Mouse (Mus musculus) retina, embryonic 14.5 days (tissue): ENCODE measurements at regions not wholly inside any gene's neighbourhood (a gene's known extent, or its start where the extent isn't known, plus 50 kb on each side); places are given as distances from the start of the nearest gene placed in this dataset.

Experiments
- DNase-seq: peaks from one replicate; pipeline ENCODE4 v3.0.0-alpha.2; 2015; ENCODE audit warnings: low spot score

- no peak for DNase-seq
These were observed 882.9 kb upstream of the Lrrn3 start for GRCm38 (mm10) chr12:42369029-42369577.

GRCm38 (mm10) chr12:42338996-42339680 is 852.9 kb upstream of the Lrrn3 start:
- peak; percentile 78 for DNase-seq

- DNase-seq = no peak
These were observed 820.2 kb upstream of the Lrrn3 start for GRCm38 (mm10) chr12:42306429-42306828.

GRCm38 (mm10) chr12:42277241-42278032 is 791.2 kb upstream of the Lrrn3 start:
- no peak for DNase-seq

GRCm38 (mm10) chr12:42250410-42250809 is 764.2 kb upstream of the Lrrn3 start:
- DNase-seq = no peak

- DNase-seq = peak; percentile 43
These were observed 743.0 kb upstream of the Lrrn3 start for GRCm38 (mm10) chr12:42229235-42229634.

- no peak for DNase-seq
These were observed 695.4 kb upstream of the Lrrn3 start for GRCm38 (mm10) chr12:42181646-42182045.

GRCm38 (mm10) chr12:42179947-42180669 is 693.9 kb upstream of the Lrrn3 start:
- DNase-seq = no peak

- DNase-seq = no peak
These were observed 661.7 kb upstream of the Lrrn3 start for GRCm38 (mm10) chr12:42147971-42148370.

GRCm38 (mm10) chr12:42138694-42139442 is 652.6 kb upstream of the Lrrn3 start:
- peak; percentile 8 for DNase-seq

- peak; percentile 21 for DNase-seq
These were observed 651.9 kb upstream of the Lrrn3 start for GRCm38 (mm10) chr12:42138177-42138576.

- DNase-seq = no peak
These were observed 651.5 kb upstream of the Lrrn3 start for GRCm38 (mm10) chr12:42137764-42138163.

GRCm38 (mm10) chr12:42100189-42100588 is 614.0 kb upstream of the Lrrn3 start:
- DNase-seq = no peak

- DNase-seq = no peak
These were observed 584.2 kb upstream of the Lrrn3 start for GRCm38 (mm10) chr12:42070401-42070800.

GRCm38 (mm10) chr12:42063745-42064144 is 577.5 kb upstream of the Lrrn3 start:
- DNase-seq = no peak

GRCm38 (mm10) chr12:42049056-42049455 is 562.8 kb upstream of the Lrrn3 start:
- DNase-seq = no peak

- no peak for DNase-seq
These were observed 541.6 kb upstream of the Lrrn3 start for GRCm38 (mm10) chr12:42027874-42028273.

GRCm38 (mm10) chr12:42017506-42017905 is 531.3 kb upstream of the Lrrn3 start:
- DNase-seq = no peak

GRCm38 (mm10) chr12:42008827-42009383 is 522.7 kb upstream of the Lrrn3 start:
- DNase-seq = no peak

GRCm38 (mm10) chr12:42006912-42007311 is 520.7 kb upstream of the Lrrn3 start:
- DNase-seq = no peak
